In genomic region chr17:75707687-75708086, GRCm38 (mm10) we compare ENCODE assay signal across 11 mouse cellular contexts.
"Had no signal": no experiment of that assay in that cellular context is flagged by ENCODE, and none has a peak within 500 bp of the region (broad histone marks: within the 10 kb centered on the region; RNA-seq: fewer than 3 reads in every experiment).

No protein-coding gene starts in this region.

- DNase-seq: lung, adult 18-20 months; lung, embryonic 14.5 days; lung, postnatal 10 days; lung, postnatal 4 days; midbrain, embryonic 14.5 days; retina, postnatal 1 day; right cerebral cortex, postnatal 14 days; spleen, adult 18-20 months; thymus, adult 2 months; thymus, postnatal 25 days; thymus, postnatal 4 days had no signal
